Mouse (Mus musculus): Measurements from ENCODE around the gene Hgd.

Hgd gene

DNA sequence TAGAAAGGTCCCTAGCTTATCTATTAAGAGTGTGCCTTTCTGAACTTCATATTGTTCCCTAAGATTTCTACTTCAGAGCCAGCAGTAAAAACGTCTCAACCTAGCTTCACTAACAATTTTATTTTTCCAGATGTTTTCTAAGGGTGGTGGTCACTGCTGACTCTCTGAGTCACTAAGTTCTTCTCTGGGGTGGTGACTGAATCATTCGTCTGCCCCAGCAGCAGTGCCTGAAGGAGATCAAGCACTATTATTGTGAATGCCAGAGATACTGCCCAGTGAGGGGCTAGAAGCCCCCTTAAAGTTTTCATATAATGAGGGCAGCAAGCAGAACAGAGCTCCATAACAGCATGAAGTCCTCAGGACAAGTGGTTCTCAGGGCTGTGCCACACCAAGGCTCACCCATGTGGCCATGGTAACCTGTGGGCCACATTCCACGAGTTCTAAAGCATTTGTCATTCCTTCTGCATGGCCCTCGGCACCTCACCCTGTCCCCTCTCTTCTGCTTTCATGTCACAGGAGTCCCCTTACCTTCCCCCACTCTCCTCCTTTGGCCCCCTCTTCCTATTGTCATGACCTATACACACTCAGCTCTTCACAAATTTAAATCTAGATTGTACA, 90.8 kb downstream of the Hgd start:
- no peak for DNase-seq (ENCODE audit: low spot score in 2 of 2)

DNA sequence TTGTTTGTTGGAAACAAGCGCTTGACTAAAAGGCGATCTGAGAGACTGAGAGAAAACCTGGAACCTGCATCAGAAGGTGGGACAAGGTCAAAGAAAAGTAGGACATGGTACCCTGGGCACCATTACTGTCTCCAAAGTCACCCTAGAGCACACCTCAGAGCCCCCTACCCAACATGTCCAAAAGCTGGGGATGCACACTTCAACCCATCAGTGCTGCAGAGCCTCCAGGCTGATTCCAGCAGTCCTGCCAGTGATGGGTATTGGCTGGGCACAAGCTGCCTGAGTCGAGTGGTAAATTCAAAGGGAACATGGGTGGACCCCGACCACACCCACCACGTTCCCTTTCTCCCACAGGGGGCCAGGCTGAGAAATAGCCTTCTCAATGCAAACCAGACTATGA, 95.4 kb downstream of the Hgd start:
- DNase-seq (ENCODE audit: low spot score in 2 of 2) = no peak

DNA sequence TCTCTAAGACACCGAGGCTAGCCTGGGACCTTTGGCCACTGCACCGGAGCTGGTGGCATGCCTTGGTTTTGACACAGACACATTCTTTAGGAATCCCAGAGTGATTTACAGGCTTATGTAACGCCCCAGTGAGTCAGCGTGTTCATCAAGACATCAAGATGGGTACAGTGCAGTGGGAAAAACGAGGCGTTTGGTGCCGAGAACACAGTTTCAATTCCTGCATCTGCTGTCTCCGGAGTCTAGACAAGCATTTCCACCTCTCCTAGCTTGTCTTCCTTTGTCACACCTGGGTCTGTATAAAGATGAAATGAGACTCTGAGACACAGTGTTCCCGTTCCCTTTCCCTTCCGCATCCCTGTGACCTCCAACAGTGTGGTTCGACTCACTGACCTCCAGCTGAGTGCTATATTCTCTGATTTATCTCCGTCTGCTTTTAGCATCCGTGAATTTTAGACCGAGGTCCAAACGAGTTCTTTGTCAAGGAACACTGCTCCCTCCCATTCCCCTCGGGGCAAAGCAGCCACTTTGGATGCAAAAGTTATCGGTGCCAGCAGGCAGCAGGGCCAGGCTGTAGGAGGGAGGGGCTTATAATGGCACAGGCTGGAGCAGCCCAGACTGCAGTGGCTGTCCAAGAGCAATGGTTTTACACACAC, 96.2 kb downstream of the Hgd start:
- no peak for DNase-seq (ENCODE audit: low spot score in 2 of 2)

DNA sequence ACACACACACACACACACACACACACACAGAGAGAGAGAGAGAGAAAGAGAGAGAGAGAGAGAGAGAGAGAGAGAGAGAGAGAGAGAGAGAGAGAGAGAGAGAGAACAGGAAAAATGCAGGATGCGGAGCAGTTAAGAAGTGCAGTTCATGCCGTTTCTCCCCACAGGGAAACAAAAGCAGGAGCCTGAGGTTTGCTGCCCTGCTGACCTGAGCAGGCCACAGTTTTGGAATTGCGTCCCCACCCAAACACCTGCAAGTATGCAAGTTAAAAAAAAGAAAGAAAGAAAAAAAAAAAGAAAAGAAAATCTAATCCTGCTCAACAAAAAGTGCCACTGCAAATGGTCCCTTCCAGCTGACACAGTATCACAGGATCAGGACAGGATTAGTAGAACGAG, 96.7 kb downstream of the Hgd start:
- DNase-seq (ENCODE audit: low spot score in 2 of 2) = no peak

DNA sequence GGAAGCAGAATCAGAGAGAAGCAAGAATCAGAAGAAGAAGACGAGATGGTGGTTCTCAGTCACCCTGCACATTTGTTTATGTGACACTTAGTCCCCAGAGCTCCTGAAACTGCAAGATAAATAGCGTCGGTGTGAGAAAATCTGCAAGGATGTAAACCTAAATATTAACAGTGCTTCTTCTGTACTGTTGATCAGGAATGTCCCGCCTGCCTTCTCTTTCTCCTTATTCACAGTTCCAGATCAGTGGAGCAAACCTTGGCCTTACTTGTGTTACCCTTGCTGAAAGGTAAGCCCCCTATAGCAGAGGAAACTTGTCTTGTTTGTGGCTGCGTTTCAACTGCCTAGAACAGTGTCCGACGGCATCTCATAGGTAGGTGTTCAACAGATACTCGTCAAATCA, 97.6 kb downstream of the Hgd start:
- DNase-seq (ENCODE audit: low spot score in 2 of 2) = no peak

DNA sequence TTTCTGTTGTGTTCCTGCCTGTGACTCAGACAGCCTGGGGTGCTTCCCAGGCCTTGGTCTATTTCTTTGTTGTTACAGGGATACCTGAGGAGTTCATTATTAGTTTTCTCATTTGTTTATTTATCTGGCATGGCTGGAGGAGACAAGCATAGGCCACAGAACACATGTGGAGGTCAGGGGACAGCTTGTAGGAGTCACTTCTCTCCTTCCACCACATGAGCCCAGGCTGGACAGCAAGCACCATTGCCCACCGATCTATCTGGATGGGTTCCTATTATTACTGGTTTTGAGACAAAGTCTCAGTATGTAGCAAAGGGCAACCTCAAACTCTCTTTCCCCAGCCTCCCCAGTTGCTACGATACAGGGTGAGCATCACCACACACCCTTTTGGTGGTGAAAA, 100.3 kb downstream of the Hgd start:
- DNase-seq (ENCODE audit: low spot score in 2 of 2) = no peak

DNA sequence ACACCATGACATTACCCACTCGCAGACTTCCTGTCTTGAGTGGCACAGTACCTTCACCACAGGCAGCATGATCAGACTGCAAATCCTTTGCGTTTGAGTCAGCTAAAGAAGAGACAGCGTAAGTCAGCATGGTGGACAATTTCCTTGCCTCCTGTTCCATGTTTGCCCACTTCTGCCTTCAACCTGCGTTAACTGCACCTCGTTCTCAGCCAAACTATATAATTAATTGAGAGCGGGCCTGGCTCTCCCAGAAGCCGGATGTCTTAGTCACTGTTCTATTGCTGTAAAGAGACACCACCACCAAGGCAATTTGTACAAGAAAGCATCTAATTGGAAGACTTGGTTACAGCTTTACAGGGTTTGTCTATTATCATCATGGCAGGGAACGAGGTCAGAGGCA, 100.9 kb downstream of the Hgd start:
- DNase-seq (ENCODE audit: low spot score in 2 of 2) = no peak
